9 mouse cellular contexts compared by ENCODE assay signal in genomic region chr7:51862842-51863241, GRCm38 (mm10). TPM values are rescaled to one million over a fixed set of nuclear protein-coding genes. Genes with fewer than 3 reads are reported as not detected.
DNase-seq lines count a peak whose midpoint lies in the region; ATAC-seq and TF ChIP-seq lines count a peak whose summit lies in the region.
"Had no signal": no experiment of that assay in that cellular context is flagged by ENCODE, and none has a peak within 500 bp of the region (broad histone marks: within the 10 kb centered on the region; RNA-seq: fewer than 3 reads in every experiment).

No protein-coding gene starts in this region.

- H3K27me3 ChIP-seq in heart, embryonic 16.5 days (ENCODE audit: control insufficient read depth, insufficient read depth, low read length) = no peaks in the 10 kb centered on the region
- no peaks in the 10 kb centered on the region for H3K27me3 ChIP-seq in hindbrain, embryonic 14.5 days (ENCODE audit: control insufficient read depth, insufficient read depth, low read length)
- no peaks in the 10 kb centered on the region for H3K27me3 ChIP-seq in midbrain, embryonic 14.5 days (ENCODE audit: control insufficient read depth, insufficient read depth, low read length)
- H3K27me3 ChIP-seq: Patski had no signal

- DNase-seq in heart, postnatal 4 days = no peak
- no peak for DNase-seq in hindbrain, embryonic 14.5 days (ENCODE audit: low spot score)
- no peak for DNase-seq in midbrain, embryonic 14.5 days
- DNase-seq in retina, postnatal 1 day = no peak
- DNase-seq in left cerebral cortex, postnatal 36 days (ENCODE audit: low spot score in 2 of 2) = no peak
- DNase-seq in spleen, postnatal 10 days (ENCODE audit: low spot score in 2 of 2) = no peak

- no peak for TF ChIP-seq POLR2A in bone marrow macrophage, adult 2 months (IDR thresholded peaks at IDR 0.05; ENCODE audit: borderline replicate concordance, low read depth, low read length)

- 60% methylated on average over 3 of the region's 3 CpGs for WGBS in heart, embryonic 16.5 days
- WGBS in hindbrain, embryonic 14.5 days = 73% methylated on average over 3 of the region's 3 CpGs
- WGBS in midbrain, embryonic 14.5 days = 88% methylated on average over 3 of the region's 3 CpGs

- TF ChIP-seq CTCF in bone marrow macrophage, adult 2 months (IDR thresholded peaks at IDR 0.05; ENCODE audit: low read depth, low read length) = no peak

- H3K4me3 ChIP-seq in heart, embryonic 16.5 days (ENCODE audit: low read length) = peak overlapping the region; percentile 73
- H3K4me3 ChIP-seq in bone marrow macrophage, adult 2 months (ENCODE audit: insufficient read depth, low read length) = peak overlapping the region; percentile 84
- H3K4me3 ChIP-seq in hindbrain, embryonic 14.5 days (replicated peaks; ENCODE audit: low read length) = peak overlapping the region; percentile 82
- H3K4me3 ChIP-seq in midbrain, embryonic 14.5 days (replicated peaks; ENCODE audit: low read depth, low read length) = peak overlapping the region; percentile 68

- H3K4me1 ChIP-seq in heart, embryonic 16.5 days (ENCODE audit: control insufficient read depth, insufficient read depth, low read length) = peaks cover 8% of the 10 kb centered on the region; the same call in 1 of the 2 replicates
- H3K4me1 ChIP-seq in bone marrow macrophage, adult 2 months (ENCODE audit: control insufficient read depth, insufficient read depth, low read length) = peaks cover 15% of the 10 kb centered on the region
- H3K4me1 ChIP-seq in hindbrain, embryonic 14.5 days (replicated peaks; ENCODE audit: control insufficient read depth, insufficient read depth, low read length) = peaks cover 19% of the 10 kb centered on the region
- peaks cover 30% of the 10 kb centered on the region for H3K4me1 ChIP-seq in midbrain, embryonic 14.5 days (ENCODE audit: control insufficient read depth, insufficient read depth, low read length)

- ATAC-seq in heart, embryonic 16.5 days (replicated peaks; ENCODE audit: extremely low read depth, insufficient read depth, low FRiP score) = no peak
- no peak for ATAC-seq in hindbrain, embryonic 14.5 days (ENCODE audit: low FRiP score)
- ATAC-seq in midbrain, embryonic 14.5 days (ENCODE audit: low FRiP score, low TSS enrichment) = no peak

- 0 out of 2 replicates have a peak, but pooled peaks cover 2% of the 10 kb centered on the region for H3K36me3 ChIP-seq in heart, embryonic 16.5 days (ENCODE audit: control insufficient read depth, insufficient read depth)
- H3K36me3 ChIP-seq in hindbrain, embryonic 14.5 days (replicated peaks; ENCODE audit: control insufficient read depth, insufficient read depth) = no peaks in the 10 kb centered on the region
- no peaks in the 10 kb centered on the region for H3K36me3 ChIP-seq in midbrain, embryonic 14.5 days (ENCODE audit: control insufficient read depth, insufficient read depth, low read length)

- no peaks in the 10 kb centered on the region for H3K9me3 ChIP-seq in heart, embryonic 16.5 days (replicated peaks; ENCODE audit: control insufficient read depth, low read length)
- no peaks in the 10 kb centered on the region for H3K9me3 ChIP-seq in hindbrain, embryonic 14.5 days (ENCODE audit: control insufficient read depth, low read length)
- no peaks in the 10 kb centered on the region for H3K9me3 ChIP-seq in midbrain, embryonic 14.5 days (ENCODE audit: control insufficient read depth, low read length)

- no peak overlapping the region; the same call in 1 of the 2 replicates for H3K9ac ChIP-seq in heart, embryonic 16.5 days (ENCODE audit: low read length)
- peak overlapping the region; percentile 81 for H3K9ac ChIP-seq in hindbrain, embryonic 14.5 days
- H3K9ac ChIP-seq in midbrain, embryonic 14.5 days (replicated peaks; ENCODE audit: low read length) = peak overlapping the region; percentile 83; the same call in 1 of the 2 replicates

- peak overlapping the region; percentile 78 for H3K4me2 ChIP-seq in heart, embryonic 16.5 days (ENCODE audit: low read depth, low read length)
- peak overlapping the region; percentile 90 for H3K4me2 ChIP-seq in hindbrain, embryonic 14.5 days (replicated peaks)
- H3K4me2 ChIP-seq in midbrain, embryonic 14.5 days (ENCODE audit: low read length) = peak overlapping the region; percentile 77

- no peak overlapping the region for H3K27ac ChIP-seq in heart, embryonic 16.5 days (ENCODE audit: low read length)
- no peak overlapping the region for H3K27ac ChIP-seq in bone marrow macrophage, adult 2 months (ENCODE audit: insufficient read depth, low read depth, low read length)
- H3K27ac ChIP-seq in hindbrain, embryonic 14.5 days = no peak overlapping the region
- H3K27ac ChIP-seq in midbrain, embryonic 14.5 days (replicated peaks; ENCODE audit: low read depth, low read length) = no peak overlapping the region

- intact Hi-C loops in left cerebral cortex, postnatal 36 days (cut with DNase I) = loop anchor here (10.0 kb wide), 1 partner anchor 112 kb away; no protein-coding TSS in a partner anchor

RNA-seq across cellular contexts. Expression of gene Fancf, which starts 0.8 kb away (rescaled TPM):
- 1.7 and 4.6 TPM in 2 replicates for polyA plus RNA-seq in heart, embryonic 16.5 days (2015; fragmentation: Nextera tagmentation; extraction: Ambion mirVana)
- total RNA-seq in heart, postnatal 4 days (2021) = 1 to 10 TPM; 3.7 to 4.9 TPM
- polyA plus RNA-seq in bone marrow macrophage, adult 2 months (2012; ENCODE audit: insufficient read depth, insufficient read length, missing spikeins) = 2.8 and 3.8 TPM in 2 replicates
- polyA plus RNA-seq in hindbrain, embryonic 14.5 days (2014; fragmentation: Nextera tagmentation; extraction: Ambion mirVana) = 11.1 and 11.7 TPM in 2 replicates
- 11.6 and 12.1 TPM in 2 replicates for polyA plus RNA-seq in midbrain, embryonic 14.5 days (2014; fragmentation: Nextera tagmentation; extraction: Ambion mirVana)
- 1 to 10 TPM; 3.1 to 6.2 TPM for total RNA-seq in left cerebral cortex, postnatal 36 days (2021)

RNA-seq across cellular contexts. Expression of gene Gas2, which starts 1.0 kb away (rescaled TPM):
- polyA plus RNA-seq in heart, embryonic 16.5 days (2015; fragmentation: Nextera tagmentation; extraction: Ambion mirVana) = 9.1 and 9.6 TPM in 2 replicates
- 10 to 100 TPM; 12.9 to 16.4 TPM for total RNA-seq in heart, postnatal 4 days (2021)
- polyA plus RNA-seq in bone marrow macrophage, adult 2 months (2012; ENCODE audit: insufficient read depth, insufficient read length, missing spikeins) = 1.4 and 2.1 TPM in 2 replicates
- 14.3 and 14.4 TPM in 2 replicates for polyA plus RNA-seq in hindbrain, embryonic 14.5 days (2014; fragmentation: Nextera tagmentation; extraction: Ambion mirVana)
- polyA plus RNA-seq in midbrain, embryonic 14.5 days (2014; fragmentation: Nextera tagmentation; extraction: Ambion mirVana) = 13.8 and 20.9 TPM in 2 replicates
- total RNA-seq in left cerebral cortex, postnatal 36 days (2021) = 10 to 100 TPM; 26.5 to 28.5 TPM
